Mouse (Mus musculus) adrenal gland, adult 18-20 months (tissue): Measurements from ENCODE around the gene Stbd1. TPM values are rescaled to one million over a fixed set of nuclear protein-coding genes. Genes with fewer than 3 reads are reported as not detected.

Experiments used
- DNase-seq, 2 experiments: peaks; one replicate each; pipeline ENCODE4 v3.0.0; 2021 to 2022; ENCODE audit warnings: low spot score in 2 of 2
- long read RNA-seq, 2 experiments: library from polyadenylated mRNA; stranded (forward); transcript quantifications; one replicate each; pipeline ENCODE4 v2.0.0; 2021
- total RNA-seq, 2 experiments: library from RNA; stranded (reverse); gene quantifications; 1 replicate in 1 of 2; 2 replicates in 1 of 2; pipeline ENCODE4 v1.2.3; 2021

Stbd1 gene
- 1 to 10 TPM; 6.0 to 8.2 TPM for total RNA-seq
- long read RNA-seq, experiment 1, transcript Stbd1-201 (2 exons, 1,985 nt), result major isoform, 9 of 9 reads
- long read RNA-seq, experiment 1, partial matches to known transcripts, result 0 of 9 reads
- long read RNA-seq, experiment 1, other reads (novel, unspliced or antisense), result 0 of 9 reads
- long read RNA-seq, experiment 2, transcript Stbd1-201 (2 exons, 1,985 nt), result major isoform, 28 of 28 reads
- long read RNA-seq, experiment 2, partial matches to known transcripts, result 0 of 28 reads
- long read RNA-seq, experiment 2, other reads (novel, unspliced or antisense), result 0 of 28 reads

DNA sequence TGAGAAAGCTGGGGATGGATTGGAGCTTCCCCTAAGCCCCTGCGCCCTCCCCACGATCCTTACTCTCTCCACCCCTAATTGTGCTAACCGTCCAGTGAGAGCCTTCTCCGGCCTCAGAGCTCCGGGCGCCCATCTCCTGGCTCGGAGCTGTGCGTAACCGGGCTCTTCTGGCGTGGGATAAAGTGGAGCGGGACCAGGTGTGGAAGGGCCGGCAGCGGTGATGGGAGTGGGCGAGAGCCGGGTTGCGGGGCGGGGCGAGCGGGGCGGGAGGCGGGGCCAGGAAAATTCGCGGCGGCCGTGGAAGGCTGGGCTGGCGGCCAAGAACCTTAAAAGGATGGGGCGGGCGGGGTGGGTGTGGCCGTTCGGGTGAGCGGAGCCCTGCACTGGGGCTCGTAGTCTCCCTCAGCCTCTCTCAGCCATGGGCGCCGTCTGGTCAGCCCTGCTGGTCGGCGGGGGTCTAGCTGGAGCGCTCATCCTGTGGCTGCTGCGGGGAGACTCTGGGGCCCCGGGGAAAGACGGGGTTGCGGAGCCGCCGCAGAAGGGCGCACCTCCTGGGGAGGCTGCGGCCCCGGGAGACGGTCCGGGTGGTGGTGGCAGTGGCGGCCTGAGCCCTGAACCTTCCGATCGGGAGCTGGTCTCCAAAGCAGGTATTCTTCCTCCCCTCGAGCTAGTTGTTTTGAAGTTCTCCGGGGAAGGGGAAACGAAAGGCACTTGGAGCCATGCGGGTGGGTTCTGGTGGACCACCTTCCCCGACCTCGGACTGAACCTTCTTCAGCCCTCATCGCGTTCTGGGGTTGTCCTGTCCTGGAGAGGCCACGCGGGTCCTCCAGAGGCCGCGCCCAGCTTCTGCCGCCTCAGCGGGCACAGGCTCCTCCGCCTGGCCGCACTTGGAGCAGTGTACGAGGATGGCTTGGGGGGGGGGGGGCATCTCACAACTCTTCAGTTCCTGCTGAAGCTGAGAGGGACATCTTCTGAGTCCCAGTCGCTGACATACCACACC lies at the start of gene Stbd1:
Gene Stbd1 (plus strand): TSS at position 351 of the 1,000 bp plus-strand sequence.
- DNase-seq, result peak; percentile 69 to 73

DNA sequence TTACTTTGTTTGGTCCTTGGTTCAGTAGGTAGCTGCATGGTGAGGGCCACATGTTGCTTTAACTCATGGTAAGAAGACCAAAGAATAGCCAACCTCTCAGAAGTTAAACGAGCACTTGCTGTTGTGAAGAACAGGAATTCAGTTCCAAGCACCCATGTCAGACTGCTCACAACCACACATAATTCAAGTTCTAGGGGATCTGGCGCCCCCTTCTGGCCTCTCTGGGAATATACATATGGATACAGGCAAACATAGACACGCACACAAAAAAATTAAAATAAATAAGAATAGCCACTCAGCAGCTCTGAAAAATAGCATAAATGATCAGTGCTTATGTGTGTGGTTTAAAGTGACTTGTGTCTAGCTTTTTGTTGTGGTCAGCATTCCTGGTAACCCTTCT lies 48.9 kb upstream of the Stbd1 start:
- DNase-seq, result no peak

DNA sequence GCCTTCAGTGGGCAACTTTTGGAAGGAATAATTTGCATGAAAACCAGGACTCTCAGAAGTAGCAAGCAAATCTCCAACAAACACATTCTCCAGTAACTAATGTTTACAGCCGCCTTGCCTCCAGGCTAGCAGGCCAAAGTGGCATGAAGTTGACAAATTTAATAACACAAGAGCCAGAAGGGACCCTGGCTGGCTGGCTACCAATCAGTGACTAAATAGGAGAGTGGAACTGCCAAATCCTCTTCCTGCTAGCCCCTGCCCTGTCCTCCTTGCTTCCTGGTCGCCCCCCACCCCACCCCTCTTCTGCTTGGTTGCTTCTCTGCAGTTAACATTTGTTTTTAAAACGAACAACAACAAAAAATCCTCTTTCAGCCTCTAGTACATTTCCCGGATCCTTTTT lies 48.4 kb upstream of the Stbd1 start:
- no peak for DNase-seq

DNA sequence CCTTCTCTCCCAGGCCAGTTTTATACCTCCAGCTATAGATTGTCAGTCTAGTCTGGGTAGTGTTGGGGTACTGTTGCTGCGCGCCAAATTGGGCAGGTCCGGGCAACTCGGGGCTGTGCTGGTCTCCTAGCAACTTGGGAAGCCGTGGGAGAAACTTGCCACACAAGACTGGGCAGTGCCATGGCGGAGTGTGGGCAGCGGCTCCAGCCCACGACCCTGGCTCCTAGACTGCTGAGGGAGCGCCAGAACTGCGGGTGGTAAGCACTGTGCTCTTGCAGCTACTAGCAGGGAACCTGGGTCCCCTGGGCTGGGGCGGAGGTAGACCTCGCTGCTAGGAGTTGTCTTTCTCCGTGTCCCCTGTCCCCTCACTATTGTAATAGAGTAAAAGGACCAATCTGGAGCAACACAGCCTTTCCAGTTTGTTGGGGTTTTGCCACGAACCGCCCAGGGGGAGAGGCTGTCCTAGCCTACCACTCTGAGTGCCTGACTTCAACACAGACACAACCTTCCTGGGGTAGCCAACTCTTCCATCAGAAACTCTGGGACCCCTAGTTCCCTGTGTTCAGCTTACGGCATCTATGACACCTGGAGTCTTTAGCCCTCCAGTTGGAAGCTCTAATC lies 47.8 kb upstream of the Stbd1 start, which contains the start of gene Fam47e:
Gene Fam47e (plus strand): TSS at position 179 of the 621 bp plus-strand sequence.
- DNase-seq, result no peak

DNA sequence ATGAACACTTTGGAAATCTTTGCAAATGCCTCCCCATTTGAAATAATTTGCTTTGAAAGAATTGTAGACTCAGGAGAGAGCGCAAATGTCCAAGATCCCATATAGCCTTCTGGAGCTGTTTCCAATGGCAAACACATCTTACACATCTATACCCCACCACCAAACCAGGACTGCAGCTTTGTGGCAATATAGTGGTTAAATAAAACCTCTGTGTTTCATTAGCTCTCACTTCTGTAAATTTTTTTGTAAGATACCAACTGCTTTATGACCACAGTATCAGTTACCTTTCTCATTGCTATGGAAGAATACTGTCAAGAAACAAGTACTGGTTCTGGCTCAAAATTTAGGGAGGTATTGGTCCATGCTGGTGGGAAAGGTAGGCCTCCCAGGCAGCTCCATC lies 46.9 kb upstream of the Stbd1 start:
- DNase-seq, result no peak

DNA sequence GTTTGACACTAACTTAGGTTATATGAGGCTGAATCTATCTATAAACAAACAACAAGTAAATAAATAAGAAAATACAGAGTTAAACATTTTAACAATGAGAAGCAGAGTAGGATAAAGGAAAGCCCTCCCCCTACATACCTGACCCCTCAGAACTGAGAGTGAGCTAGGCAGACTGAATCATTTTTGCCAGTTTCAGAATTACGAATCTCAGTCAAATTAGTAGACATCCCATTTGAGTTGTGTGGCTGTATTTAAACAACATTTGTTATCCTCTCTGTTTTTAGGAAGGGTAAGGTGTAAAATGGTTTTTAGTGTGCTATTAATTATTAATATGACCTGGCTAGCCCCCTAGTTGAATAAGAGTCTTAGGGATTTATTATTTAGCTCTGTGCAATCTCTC lies 45.3 kb upstream of the Stbd1 start:
- no peak for DNase-seq

DNA sequence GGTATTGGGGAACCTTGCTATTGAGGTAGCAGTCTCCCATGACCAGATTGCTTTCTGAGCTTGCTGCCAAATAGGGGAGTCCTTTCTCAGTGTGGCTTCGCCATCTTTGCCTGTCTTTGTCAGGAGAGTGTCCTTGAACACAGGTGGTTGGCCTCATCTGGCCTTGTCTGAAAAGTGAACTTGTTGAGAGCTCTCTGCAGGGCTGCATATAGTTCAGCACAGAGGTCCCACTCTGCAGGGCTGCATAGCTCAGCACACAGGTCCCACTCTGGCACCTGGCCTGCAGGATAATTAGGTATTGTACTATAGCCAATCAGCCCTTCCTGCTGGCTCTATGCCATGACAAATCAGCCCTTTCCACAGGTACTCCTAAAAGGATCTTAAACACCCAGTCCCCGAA lies 42.6 kb upstream of the Stbd1 start:
- no peak for DNase-seq

DNA sequence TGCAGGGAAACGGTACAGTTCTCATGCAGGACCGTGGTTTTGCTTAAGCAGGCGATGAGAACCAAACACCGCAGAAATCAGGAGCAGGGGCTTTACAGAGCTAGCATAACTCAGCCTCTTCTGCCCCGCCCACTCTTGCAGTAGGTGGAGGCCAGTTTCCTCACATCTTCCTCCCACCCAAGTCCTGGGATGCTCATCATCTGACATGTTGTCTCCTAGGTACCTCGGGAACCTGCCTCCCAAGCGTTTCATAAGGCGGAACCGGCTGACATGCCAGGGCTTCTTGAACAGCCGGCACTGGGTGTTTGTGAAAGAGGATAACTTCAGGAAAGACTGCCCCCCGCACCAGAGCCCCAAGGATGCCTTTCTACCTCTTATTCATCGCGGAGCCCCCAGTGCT lies 40.8 kb upstream of the Stbd1 start:
- no peak for DNase-seq

DNA sequence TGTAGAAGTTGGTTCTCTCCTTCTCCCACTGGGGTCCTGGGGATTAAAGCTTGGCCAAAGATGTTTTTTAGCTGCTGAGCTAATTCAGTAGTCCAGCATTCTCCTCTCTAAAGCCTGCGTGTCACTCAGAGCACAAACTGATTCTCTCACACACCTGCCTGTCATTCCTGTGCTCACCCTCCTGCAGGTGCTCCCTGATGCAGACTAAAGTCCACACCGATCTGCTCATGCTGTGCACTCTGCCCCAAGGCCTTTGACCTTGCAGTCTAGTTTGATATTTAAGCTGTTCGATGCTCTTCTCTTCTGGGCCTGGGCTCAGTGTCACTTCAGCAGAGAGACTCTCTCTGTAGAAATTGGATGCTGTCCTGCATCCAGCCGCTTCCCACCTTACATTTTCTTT lies 31.6 kb upstream of the Stbd1 start:
- no peak for DNase-seq

DNA sequence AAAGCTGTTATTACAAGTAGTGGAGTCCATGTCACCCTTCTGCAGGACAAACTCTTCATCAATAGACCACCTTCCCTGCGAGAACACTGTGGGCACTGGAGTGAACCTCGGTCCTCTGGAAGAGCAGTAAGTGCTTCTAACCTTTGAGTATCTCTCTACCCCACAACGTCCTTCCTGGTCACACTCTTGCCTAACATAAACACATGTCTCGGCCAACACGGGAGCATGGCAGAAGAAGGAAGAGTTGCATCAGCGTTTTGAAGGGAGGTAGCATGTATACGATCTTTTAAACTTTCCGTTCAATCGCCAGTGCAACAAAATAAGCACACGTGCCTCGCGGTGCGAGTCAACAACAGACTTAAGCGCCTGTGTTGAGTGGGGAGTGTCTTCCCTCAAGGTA lies 23.3 kb upstream of the Stbd1 start:
- no peak for DNase-seq

DNA sequence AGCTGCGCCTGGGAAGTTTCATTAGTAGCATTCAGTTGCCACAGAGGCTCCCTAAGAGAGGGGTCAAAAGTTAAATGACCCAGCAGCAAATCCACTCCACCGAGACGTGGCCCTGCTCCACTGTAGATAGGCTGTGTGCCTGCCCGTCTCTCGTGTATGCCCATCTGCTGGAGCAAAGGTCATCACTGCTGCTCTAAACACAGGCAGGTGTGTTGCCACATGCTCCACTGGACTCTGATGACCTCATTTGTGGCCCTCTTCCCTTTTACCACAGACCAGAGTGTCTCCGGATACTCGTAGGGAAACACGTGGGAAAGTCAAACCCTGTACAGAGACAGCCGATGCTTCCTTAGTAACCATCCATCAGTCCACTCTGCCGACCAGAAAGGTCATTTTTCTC lies 16.9 kb upstream of the Stbd1 start:
- no peak for DNase-seq

DNA sequence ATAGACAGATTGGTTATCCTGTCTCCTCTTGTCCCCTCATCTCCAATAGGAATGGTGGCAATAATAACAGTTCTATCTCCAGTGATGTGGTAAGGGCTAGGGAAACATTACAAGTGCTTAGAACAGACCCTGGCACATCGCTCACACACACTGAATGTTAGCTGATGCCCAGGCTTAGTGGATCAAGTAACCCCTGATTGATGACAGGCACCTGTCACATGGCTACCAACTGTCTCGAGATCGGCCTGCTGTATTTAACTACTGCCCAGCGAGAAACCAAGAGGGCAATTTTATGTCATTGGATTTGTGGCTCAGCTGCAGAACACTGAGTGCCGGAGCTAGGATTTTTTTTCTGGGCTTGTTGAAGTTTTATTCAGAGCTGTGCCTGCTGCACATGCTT lies 7.8 kb upstream of the Stbd1 start:
- DNase-seq, result no peak

DNA sequence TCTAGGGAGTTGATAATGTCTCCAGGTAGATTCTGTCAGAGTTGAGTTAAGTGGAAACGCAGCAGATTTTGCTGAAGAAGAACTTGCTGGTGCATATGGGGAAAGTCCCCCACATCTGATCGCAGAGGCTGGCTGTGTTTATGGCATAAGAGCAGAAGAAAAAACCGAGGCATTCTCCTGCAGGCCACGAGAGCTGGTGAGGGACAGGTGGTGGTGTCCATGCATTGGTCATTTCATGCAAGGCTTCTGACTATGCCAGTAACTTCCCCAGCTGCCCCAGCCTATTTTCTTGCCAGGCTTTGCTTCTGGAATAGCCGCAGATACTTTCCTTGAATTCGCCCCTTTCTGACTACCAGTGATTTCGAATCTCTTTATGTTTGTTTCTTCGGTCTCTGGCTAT lies 6.0 kb upstream of the Stbd1 start:
- DNase-seq, result no peak

DNA sequence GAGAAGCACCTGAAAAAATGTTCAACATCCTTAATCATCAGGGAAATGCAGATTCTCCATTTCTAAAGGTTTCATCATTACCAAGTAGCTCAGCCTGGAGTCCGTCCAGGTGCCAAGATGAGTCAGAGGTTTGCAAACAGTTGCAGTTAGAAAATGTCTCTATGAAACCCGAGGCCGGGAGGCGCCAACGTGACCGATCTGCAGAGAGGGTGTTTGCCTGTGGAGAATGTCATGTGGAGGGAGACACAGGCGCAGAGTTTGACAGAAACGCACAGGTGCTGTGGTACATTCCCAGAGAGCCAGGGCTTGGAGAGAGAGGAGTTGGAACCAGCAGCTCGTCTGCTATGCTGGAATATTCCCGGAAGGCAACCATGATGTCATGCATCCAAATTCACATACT lies 3.8 kb upstream of the Stbd1 start:
- DNase-seq, result peak; percentile 28 to 54

DNA sequence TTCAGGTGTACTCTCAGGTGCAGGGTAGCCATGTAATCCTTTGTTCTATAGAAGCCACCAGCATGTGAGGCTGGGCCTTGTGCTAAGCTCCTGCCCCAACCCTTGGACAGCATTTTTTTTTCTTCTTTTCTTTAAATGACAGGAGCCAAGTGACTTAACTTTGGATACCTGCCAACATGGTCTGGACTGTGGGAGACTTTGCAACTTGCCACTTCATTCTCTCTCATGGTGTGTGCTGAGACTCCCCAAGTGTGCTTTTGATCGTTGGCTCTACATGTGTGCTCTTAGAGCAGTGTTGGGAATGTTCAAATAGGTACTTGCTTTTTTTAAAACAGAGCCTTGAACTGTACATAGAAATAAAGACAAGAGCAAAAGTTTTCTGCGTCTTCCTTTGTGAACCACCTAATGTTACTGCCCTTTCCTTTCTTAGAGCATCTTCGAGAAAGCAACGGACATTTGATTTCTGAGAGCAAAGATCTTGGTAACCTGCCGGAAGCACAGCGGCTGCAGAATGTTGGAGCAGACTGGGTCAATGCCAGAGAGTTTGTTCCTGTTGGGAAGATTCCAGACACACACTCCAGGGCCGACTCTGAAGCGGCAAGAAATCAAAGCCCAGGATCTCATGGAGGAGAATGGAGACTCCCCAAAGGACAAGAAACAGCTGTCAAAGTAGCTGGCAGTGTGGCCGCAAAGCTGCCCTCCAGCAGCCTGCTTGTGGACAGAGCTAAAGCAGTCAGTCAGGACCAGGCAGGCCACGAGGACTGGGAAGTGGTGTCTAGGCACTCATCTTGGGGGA lies 1.8 kb downstream of the Stbd1 start:
- DNase-seq, result no peak

DNA sequence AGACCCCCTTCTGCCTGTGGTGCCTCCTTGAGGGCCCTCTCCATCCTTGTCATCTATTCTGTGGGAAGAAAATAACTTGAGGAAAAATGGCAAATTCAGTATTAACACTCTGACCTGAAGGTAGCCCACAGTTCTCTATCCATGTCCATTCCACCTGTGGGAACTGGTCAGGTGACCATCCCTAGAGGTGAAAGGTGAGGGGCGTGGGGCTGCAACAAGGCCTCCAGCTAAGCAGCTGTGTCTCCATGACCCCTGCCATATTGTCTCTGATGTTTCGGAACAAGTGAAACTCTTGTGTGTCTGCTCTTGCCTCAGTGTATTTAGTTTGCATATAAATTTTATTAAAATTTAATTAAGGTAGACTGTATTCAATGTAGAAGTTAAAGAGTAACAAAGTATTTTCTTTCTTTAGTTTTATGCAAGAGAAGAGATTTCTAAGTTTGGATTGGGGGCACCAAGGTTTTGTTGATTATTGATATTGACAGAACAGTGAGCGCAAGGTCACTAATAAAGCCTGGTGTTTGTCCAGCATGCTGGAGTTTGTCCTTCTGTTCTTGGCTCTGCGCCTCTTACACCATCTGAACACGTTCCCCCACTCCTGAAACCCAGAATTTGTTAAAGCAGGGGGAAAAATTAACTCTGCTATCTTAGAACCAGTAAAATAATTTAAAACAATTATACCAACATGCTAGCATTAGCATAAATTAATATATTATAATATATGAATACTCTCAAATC lies 4.8 kb downstream of the Stbd1 start:
- DNase-seq, result no peak

DNA sequence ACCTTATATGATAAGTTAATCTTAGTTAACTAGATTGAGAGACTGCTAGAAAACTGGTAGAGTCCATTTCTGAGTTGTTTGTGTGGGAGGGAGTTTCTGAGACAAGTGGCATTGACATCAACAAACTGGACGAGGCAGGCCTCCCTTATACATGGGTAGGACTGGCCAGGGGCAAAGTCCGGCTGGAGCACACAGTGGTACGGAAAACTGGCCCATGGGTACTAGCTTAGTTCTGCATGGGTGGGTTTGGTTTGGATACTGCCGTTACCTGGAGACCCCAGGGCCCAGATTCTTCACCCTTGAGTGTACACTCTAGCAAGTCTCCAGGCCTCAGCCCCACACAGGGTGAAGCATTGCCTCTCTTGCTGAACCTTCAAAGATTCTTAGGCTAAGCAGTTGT lies 9.9 kb downstream of the Stbd1 start:
- DNase-seq, result no peak

DNA sequence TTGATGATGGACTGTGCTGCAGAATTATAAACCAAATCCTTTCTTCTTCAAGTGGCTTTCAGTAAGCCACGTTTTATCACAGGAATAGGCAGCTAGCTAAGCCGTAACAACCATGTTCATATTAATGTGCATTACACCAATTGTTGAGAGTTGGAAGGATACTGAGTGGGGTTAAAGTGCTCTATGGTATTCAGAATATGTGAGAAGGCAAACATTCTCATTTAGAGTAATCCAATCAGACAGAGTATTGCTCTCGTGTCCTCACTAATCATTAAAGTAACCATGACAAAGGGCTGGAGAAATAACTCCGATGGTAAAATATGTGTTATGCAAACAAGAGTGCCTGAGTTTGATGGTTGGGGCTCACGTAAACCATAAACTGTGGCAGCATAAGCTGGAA lies 19.0 kb downstream of the Stbd1 start:
- DNase-seq, result no peak

DNA sequence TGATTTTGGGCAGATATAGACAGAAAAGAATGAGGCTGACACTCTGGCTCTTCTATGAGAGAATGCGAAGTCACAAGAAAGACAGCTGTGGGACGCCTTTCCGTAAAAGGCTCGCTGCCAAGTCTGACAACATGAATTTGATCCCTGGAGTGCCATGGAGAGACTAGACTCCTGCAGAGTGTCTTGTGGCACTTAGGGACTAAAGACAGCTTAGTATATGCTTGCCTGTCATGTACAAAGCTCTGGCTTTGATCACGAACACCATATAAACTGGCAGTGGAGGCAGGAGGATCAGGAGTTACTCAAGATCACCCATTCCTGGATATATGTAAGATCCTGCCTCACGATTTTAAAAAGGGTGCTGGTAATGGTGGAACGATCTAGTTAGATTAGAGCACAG lies 25.1 kb downstream of the Stbd1 start:
- no peak for DNase-seq

DNA sequence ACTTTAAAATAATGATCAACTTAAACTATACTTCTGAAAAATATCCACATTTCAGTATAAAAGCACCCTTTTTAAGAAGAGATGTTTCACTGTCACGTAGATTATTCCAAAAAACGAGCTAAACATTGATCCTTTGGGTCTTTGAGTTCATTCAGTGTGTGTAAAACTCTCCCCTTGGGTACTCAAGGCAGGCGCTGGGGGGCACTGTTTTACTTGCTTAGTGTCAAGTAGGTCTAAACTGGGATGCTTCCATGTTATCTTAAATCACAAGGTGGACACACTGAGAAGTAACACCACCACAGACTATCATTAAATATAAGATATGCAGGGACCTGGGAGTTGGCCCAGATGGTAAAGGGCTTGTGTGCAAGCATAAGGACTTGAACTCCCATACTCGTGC lies 30.7 kb downstream of the Stbd1 start:
- no peak for DNase-seq
